Mouse (Mus musculus): ENCODE measurements around the gene Pbx1. TPM values are rescaled to one million over a fixed set of nuclear protein-coding genes. Genes with fewer than 3 reads are reported as not detected.

The Pbx1 gene
- total and polyA plus RNA-seq, 2 experiments = 6.1 to 7.7 TPM

DNA sequence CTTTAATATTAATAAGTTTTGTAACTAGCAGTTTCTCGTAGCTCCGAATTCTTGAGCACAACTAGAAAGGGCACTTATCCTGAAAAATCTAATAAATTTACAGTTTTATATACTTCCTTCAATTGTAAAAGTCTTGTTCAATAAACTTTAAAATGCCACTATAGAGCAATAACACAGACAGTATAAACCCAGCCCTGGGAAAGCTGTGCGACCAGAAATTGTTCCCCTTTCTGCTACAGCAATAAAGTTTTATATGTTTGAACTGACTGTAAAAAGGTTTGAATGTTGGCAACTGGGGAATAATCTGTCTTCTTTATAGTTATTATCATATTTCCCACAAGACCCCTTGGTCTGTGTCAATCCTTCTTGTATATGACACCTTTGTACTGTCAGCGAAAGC is 136.3 kb downstream of the Pbx1 start:
- DNase-seq (ENCODE audit: extremely low read depth, low read depth, low spot score) = no peak
- Histone ChIP-seq H3K27me3 (ENCODE audit: control insufficient read depth, insufficient read depth, low read length) (no peaks in the 10 kb centered on the region), H3K4me1 (ENCODE audit: control insufficient read depth, insufficient read depth, low read length) (peaks cover 4% of the 10 kb centered on the region; the same call in 1 of the 2 replicates), H3K27ac (replicated peaks; ENCODE audit: insufficient read depth, low read depth, low read length) (no peak overlapping the region), H3K4me3 (ENCODE audit: insufficient read depth, low read depth, low read length) (no peak overlapping the region), H3K36me3 (ENCODE audit: control insufficient read depth, insufficient read depth, low read length) (no peaks in the 10 kb centered on the region), H3K79me2 (ENCODE audit: control insufficient read depth, insufficient read depth, low read length) (peaks cover 6% of the 10 kb centered on the region; the same call in 1 of the 2 replicates), H3K9ac (ENCODE audit: low read depth, low read length) (no peak overlapping the region)
- 97% methylated on average over 4 of the region's 4 CpGs for WGBS
- TF ChIP-seq CTCF (IDR thresholded peaks at IDR 0.05; ENCODE audit: low read depth, low read length) (no peak), POLR2A (IDR thresholded peaks at IDR 0.05; ENCODE audit: extremely low read depth, insufficient read depth, low read length) (no peak)

DNA sequence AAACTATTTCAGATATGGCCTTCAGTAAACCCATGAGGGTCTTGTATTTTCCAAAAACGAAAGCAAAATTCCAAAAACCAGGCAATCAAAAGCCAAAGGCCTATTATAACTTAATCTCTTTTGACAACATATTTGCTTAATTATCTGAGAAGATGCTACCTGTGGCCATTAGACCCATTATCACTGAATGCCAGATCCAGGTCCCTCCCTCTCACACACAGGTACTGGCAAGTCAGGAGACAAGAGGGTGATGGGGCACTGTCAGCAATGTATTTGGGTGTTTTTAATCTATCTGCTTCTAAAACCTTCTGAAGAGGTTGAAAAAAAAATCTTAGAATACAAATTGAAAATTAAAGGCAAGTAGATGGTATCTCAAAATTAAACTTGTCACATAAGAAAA is 138.4 kb downstream of the Pbx1 start:
- Histone ChIP-seq H3K4me3 (ENCODE audit: insufficient read depth, low read depth, low read length) (no peak overlapping the region), H3K36me3 (ENCODE audit: control insufficient read depth, insufficient read depth, low read length) (no peaks in the 10 kb centered on the region), H3K79me2 (ENCODE audit: control insufficient read depth, insufficient read depth, low read length) (peaks cover 3% of the 10 kb centered on the region; the same call in 1 of the 2 replicates), H3K9ac (ENCODE audit: low read depth, low read length) (no peak overlapping the region), H3K27me3 (ENCODE audit: control insufficient read depth, insufficient read depth, low read length) (no peaks in the 10 kb centered on the region), H3K27ac (replicated peaks; ENCODE audit: insufficient read depth, low read depth, low read length) (no peak overlapping the region), H3K4me1 (ENCODE audit: control insufficient read depth, insufficient read depth, low read length) (peaks cover 6% of the 10 kb centered on the region; the same call in 1 of the 2 replicates)
- no peak for DNase-seq (ENCODE audit: extremely low read depth, low read depth, low spot score)
- 89% methylated on average over 1 of the region's 1 CpGs for WGBS
- TF ChIP-seq CTCF (IDR thresholded peaks at IDR 0.05; ENCODE audit: low read depth, low read length) (no peak), POLR2A (IDR thresholded peaks at IDR 0.05; ENCODE audit: extremely low read depth, insufficient read depth, low read length) (no peak)

GRCm38 (mm10) chr1:168292106-168292505 is 140.0 kb downstream of the Pbx1 start:
- Histone ChIP-seq H3K27me3 (ENCODE audit: control insufficient read depth, insufficient read depth, low read length) (no peaks in the 10 kb centered on the region), H3K79me2 (ENCODE audit: control insufficient read depth, insufficient read depth, low read length) (no peaks in the 10 kb centered on the region), H3K36me3 (ENCODE audit: control insufficient read depth, insufficient read depth, low read length) (no peaks in the 10 kb centered on the region), H3K9ac (ENCODE audit: low read depth, low read length) (no peak overlapping the region), H3K4me3 (ENCODE audit: insufficient read depth, low read depth, low read length) (no peak overlapping the region), H3K27ac (replicated peaks; ENCODE audit: insufficient read depth, low read depth, low read length) (no peak overlapping the region), H3K4me1 (ENCODE audit: control insufficient read depth, insufficient read depth, low read length) (peaks cover 6% of the 10 kb centered on the region; the same call in 1 of the 2 replicates)
- TF ChIP-seq CTCF (IDR thresholded peaks at IDR 0.05; ENCODE audit: low read depth, low read length) (no peak), POLR2A (IDR thresholded peaks at IDR 0.05; ENCODE audit: extremely low read depth, insufficient read depth, low read length) (no peak)
- WGBS = 51% methylated on average over 9 of the region's 9 CpGs
- DNase-seq (ENCODE audit: extremely low read depth, low read depth, low spot score) = peak; percentile 34

- no peaks in the 10 kb centered on the region for H3K79me2 ChIP-seq (ENCODE audit: control insufficient read depth, insufficient read depth, low read length)
- 0 out of 2 replicates have a peak overlapping the region, but pooled peaks have one; percentile 8 for H3K9ac ChIP-seq (ENCODE audit: low read depth, low read length)
- no peak for TF ChIP-seq POLR2A (IDR thresholded peaks at IDR 0.05; ENCODE audit: extremely low read depth, insufficient read depth, low read length)
- no peaks in the 10 kb centered on the region for H3K27me3 ChIP-seq (ENCODE audit: control insufficient read depth, insufficient read depth, low read length)
- peak overlapping the region; percentile 29; the same call in 1 of the 2 replicates for H3K4me3 ChIP-seq (ENCODE audit: insufficient read depth, low read depth, low read length)
- no peak for DNase-seq (ENCODE audit: extremely low read depth, low read depth, low spot score)
- WGBS = 89% methylated on average over 6 of the region's 6 CpGs
- H3K27ac ChIP-seq (replicated peaks; ENCODE audit: insufficient read depth, low read depth, low read length) = no peak overlapping the region
- peaks cover 6% of the 10 kb centered on the region; the same call in 1 of the 2 replicates for H3K4me1 ChIP-seq (ENCODE audit: control insufficient read depth, insufficient read depth, low read length)
- no peaks in the 10 kb centered on the region for H3K36me3 ChIP-seq (ENCODE audit: control insufficient read depth, insufficient read depth, low read length)
Measured at GRCm38 (mm10) chr1:168291643-168292040, 140.4 kb downstream of the Pbx1 start.

DNA sequence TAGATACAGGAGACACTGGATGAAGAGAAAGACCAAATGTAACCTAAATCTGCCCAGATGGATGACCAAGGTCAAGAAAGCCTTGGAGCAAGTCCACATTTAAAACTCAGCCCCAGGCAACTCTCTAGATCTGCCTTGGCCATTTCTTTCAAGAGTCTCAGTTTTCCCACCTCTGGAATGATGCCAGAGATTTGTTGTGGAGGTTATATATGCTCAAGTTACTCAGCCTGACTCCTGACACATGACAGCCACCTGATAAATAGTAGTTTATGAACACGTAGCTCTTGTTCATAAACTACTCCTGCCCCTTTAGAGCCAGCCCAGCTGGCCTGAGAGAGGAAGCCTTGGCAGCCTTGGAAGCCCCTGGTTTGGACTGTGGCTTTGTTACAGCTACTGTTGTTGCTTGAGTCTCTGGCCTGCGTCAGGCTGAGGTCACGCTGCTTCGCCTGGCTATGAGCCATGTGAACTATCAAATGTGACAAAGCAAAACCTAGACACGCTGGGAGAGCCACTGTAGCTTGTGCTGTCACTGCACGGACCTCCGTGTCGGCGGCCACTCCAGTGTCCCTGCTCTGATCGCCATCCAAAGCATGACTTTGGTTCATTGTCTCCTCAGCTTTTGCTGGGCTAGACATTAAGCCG is 140.9 kb downstream of the Pbx1 start:
- Histone ChIP-seq H3K9ac (ENCODE audit: low read depth, low read length) (0 out of 2 replicates have a peak overlapping the region, but pooled peaks have one; percentile 8), H3K27me3 (ENCODE audit: control insufficient read depth, insufficient read depth, low read length) (no peaks in the 10 kb centered on the region), H3K36me3 (ENCODE audit: control insufficient read depth, insufficient read depth, low read length) (no peaks in the 10 kb centered on the region), H3K27ac (replicated peaks; ENCODE audit: insufficient read depth, low read depth, low read length) (no peak overlapping the region), H3K4me3 (ENCODE audit: insufficient read depth, low read depth, low read length) (peak overlapping the region; percentile 29; the same call in 1 of the 2 replicates), H3K4me1 (ENCODE audit: control insufficient read depth, insufficient read depth, low read length) (peaks cover 6% of the 10 kb centered on the region; the same call in 1 of the 2 replicates), H3K79me2 (ENCODE audit: control insufficient read depth, insufficient read depth, low read length) (no peaks in the 10 kb centered on the region)
- 39% methylated on average over 11 of the region's 11 CpGs for WGBS
- TF ChIP-seq CTCF (IDR thresholded peaks at IDR 0.05; ENCODE audit: low read depth, low read length) (no peak), POLR2A (IDR thresholded peaks at IDR 0.05; ENCODE audit: extremely low read depth, insufficient read depth, low read length) (no peak)
- peak; percentile 76 for DNase-seq (ENCODE audit: extremely low read depth, low read depth, low spot score)
